Mouse (Mus musculus): Measurements from ENCODE around the gene Cab39l. TPM values are rescaled to one million over a fixed set of nuclear protein-coding genes. Genes with fewer than 3 reads are reported as not detected.

Gene Cab39l
- polyA plus RNA-seq, 1 experiment from 2014 or later = 23.0 TPM

DNA sequence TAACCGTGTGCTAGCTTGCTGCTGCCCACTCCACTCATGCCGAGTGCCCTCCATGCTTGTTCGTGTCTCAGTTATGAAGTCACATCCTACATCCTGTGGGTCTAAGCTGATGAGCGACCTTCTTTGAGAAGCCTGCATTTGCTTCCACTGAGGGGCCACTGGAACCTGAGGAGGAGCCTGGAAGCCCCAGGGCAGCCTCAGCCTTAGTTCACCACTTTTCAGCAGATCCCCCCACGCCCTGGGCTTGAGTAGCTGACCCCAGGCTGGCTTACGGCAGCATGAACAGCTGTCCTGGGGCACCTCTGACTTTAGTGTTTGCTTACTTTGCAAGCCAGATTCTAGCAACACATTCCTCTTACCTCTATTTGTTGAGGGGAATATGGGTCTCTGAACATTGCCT is 126.0 kb downstream of the Cab39l start:
- Histone ChIP-seq H3K4me3 (ENCODE audit: low read length) (no peak overlapping the region), H3K27ac (ENCODE audit: low read length) (no peak overlapping the region), H3K9me3 (replicated peaks; ENCODE audit: control insufficient read depth, low read length) (no peaks in the 10 kb centered on the region), H3K36me3 (ENCODE audit: control insufficient read depth, insufficient read depth) (peaks cover 12% of the 10 kb centered on the region; the same call in 1 of the 2 replicates), H3K4me2 (ENCODE audit: low read depth, low read length) (no peak overlapping the region), H3K9ac (ENCODE audit: low read length) (no peak overlapping the region), H3K4me1 (ENCODE audit: control insufficient read depth, insufficient read depth, low read length) (no peaks in the 10 kb centered on the region), H3K27me3 (ENCODE audit: control insufficient read depth, insufficient read depth, low read length) (no peaks in the 10 kb centered on the region)
- ATAC-seq (replicated peaks; ENCODE audit: extremely low read depth, insufficient read depth, low FRiP score) = no peak
- WGBS = 86% methylated on average over 6 of the region's 6 CpGs

DNA sequence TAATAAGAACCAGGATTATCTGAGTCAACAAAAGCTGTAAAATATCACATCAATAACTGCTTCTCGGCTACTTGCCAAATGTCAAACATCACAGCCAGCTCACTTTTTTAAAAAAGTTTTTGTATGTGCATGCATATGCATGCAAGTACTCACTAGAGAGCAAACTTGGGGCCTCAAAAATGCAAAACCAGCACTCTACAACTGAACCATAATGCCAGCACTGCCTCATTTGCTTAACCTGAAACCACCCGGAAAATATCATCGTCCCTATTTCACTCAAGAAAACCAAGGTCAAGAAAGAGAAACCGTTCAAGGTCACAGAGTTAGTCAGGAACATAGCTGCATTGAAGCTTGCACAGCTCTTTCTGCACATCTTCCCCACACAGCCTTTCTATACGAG is 135.6 kb downstream of the Cab39l start:
- Histone ChIP-seq H3K4me3 (ENCODE audit: low read length) (no peak overlapping the region), H3K36me3 (ENCODE audit: control insufficient read depth, insufficient read depth) (peaks cover 14% of the 10 kb centered on the region), H3K9me3 (replicated peaks; ENCODE audit: control insufficient read depth, low read length) (no peaks in the 10 kb centered on the region), H3K27ac (ENCODE audit: low read length) (no peak overlapping the region), H3K4me1 (ENCODE audit: control insufficient read depth, insufficient read depth, low read length) (peaks cover 11% of the 10 kb centered on the region), H3K9ac (ENCODE audit: low read length) (no peak overlapping the region), H3K27me3 (ENCODE audit: control insufficient read depth, insufficient read depth, low read length) (no peaks in the 10 kb centered on the region), H3K4me2 (ENCODE audit: low read depth, low read length) (no peak overlapping the region)
- WGBS = 76% methylated on average over 5 of the region's 5 CpGs
- ATAC-seq (replicated peaks; ENCODE audit: extremely low read depth, insufficient read depth, low FRiP score) = no peak

DNA sequence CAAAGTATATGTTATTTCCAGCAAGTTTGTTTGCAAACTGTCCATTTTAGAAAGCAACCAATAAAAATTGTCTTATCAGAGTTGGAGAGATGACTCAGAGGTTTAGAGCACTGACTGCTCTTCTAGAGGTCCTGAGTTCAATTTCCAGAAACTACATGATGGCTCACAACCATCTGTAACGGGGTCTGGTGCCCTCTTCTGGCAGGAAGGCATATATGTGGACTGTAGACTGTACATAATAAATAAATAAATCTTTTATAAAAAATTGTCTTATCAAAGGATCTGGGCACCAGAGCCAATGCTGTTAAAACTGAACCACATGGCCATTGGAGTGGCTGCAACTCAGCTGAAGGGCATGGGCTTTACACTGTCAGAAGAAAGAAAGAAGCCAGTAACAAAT is 149.8 kb downstream of the Cab39l start:
- Histone ChIP-seq H3K36me3 (ENCODE audit: control insufficient read depth, insufficient read depth) (peaks cover 24% of the 10 kb centered on the region), H3K9ac (ENCODE audit: low read length) (no peak overlapping the region), H3K27ac (ENCODE audit: low read length) (no peak overlapping the region), H3K9me3 (replicated peaks; ENCODE audit: control insufficient read depth, low read length) (no peaks in the 10 kb centered on the region), H3K4me1 (ENCODE audit: control insufficient read depth, insufficient read depth, low read length) (no peaks in the 10 kb centered on the region), H3K4me3 (ENCODE audit: low read length) (no peak overlapping the region), H3K4me2 (ENCODE audit: low read depth, low read length) (no peak overlapping the region), H3K27me3 (ENCODE audit: control insufficient read depth, insufficient read depth, low read length) (no peaks in the 10 kb centered on the region)
- no peak for ATAC-seq (replicated peaks; ENCODE audit: extremely low read depth, insufficient read depth, low FRiP score)
- 79% methylated on average over 1 of the region's 1 CpGs for WGBS

DNA sequence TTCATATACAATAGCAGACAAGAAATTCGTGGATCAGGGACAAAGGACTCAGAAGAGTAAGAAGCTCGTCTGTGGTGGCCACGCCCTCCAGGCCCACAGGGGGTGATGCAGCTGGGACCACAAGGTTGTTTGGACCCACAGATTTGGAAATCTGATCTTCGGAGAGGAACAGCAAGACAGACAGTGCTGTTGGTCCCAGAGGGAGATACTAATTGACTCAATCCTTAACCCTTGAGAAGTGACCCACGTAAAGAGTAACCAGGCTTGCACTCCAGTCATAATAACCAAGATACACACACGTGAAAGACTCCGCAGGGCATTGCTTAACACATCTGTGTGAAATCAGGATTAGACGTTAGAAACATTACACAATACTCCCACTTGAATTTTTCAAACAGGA is 151.1 kb downstream of the Cab39l start:
- Histone ChIP-seq H3K27me3 (ENCODE audit: control insufficient read depth, insufficient read depth, low read length) (no peaks in the 10 kb centered on the region), H3K4me2 (ENCODE audit: low read depth, low read length) (no peak overlapping the region), H3K36me3 (ENCODE audit: control insufficient read depth, insufficient read depth) (peaks cover 15% of the 10 kb centered on the region), H3K4me1 (ENCODE audit: control insufficient read depth, insufficient read depth, low read length) (peaks cover 4% of the 10 kb centered on the region), H3K9ac (ENCODE audit: low read length) (no peak overlapping the region), H3K4me3 (ENCODE audit: low read length) (no peak overlapping the region), H3K9me3 (replicated peaks; ENCODE audit: control insufficient read depth, low read length) (no peaks in the 10 kb centered on the region), H3K27ac (ENCODE audit: low read length) (no peak overlapping the region)
- 83% methylated on average over 8 of the region's 8 CpGs for WGBS
- no peak for ATAC-seq (replicated peaks; ENCODE audit: extremely low read depth, insufficient read depth, low FRiP score)

DNA sequence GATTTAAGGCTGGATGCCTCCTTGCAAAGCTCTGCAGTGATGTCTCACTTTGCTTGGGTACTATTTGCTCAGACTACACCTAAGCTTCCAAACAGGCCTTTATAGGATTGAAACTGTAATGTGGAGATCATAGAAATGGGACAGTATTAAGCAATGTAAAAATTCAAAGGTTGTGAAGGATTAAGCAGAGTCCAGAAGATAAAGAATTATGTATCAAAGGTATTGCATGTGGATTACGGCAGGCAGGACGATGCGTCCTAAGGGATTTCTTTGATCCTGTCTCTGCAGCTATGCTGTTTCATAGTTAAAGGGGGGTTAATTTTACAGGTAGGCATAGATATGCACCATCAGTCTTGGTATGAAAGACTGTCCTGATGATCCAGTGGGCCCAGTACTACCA is 151.8 kb downstream of the Cab39l start:
- 92% methylated on average over 3 of the region's 3 CpGs for WGBS
- Histone ChIP-seq H3K4me1 (ENCODE audit: control insufficient read depth, insufficient read depth, low read length) (peaks cover 6% of the 10 kb centered on the region), H3K4me2 (ENCODE audit: low read depth, low read length) (no peak overlapping the region), H3K4me3 (ENCODE audit: low read length) (no peak overlapping the region), H3K27ac (ENCODE audit: low read length) (no peak overlapping the region), H3K9me3 (replicated peaks; ENCODE audit: control insufficient read depth, low read length) (no peaks in the 10 kb centered on the region), H3K27me3 (ENCODE audit: control insufficient read depth, insufficient read depth, low read length) (no peaks in the 10 kb centered on the region), H3K36me3 (ENCODE audit: control insufficient read depth, insufficient read depth) (peaks cover 14% of the 10 kb centered on the region), H3K9ac (ENCODE audit: low read length) (no peak overlapping the region)
- ATAC-seq (replicated peaks; ENCODE audit: extremely low read depth, insufficient read depth, low FRiP score) = no peak

DNA sequence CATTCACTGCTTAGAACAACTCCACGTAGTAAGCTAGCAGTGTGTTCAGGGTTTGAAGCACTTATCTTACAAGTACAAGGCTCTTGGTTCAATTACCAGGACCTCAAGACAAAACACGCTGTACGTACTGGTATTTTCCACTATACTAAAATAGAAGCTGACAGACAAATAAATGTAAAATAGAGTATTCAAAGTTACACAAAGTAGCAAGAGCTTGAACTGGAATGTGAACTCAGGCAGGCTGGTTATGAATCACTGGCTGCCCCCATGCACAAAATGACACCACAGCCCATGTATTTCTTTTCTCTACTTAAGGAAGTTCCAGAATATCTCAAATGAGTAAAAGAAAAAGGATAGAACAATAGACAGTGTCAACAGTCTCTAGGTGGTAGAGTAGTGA is 154.2 kb downstream of the Cab39l start:
- Histone ChIP-seq H3K4me3 (ENCODE audit: low read length) (no peak overlapping the region), H3K4me2 (ENCODE audit: low read depth, low read length) (no peak overlapping the region), H3K9ac (ENCODE audit: low read length) (no peak overlapping the region), H3K4me1 (ENCODE audit: control insufficient read depth, insufficient read depth, low read length) (peaks cover 6% of the 10 kb centered on the region), H3K36me3 (ENCODE audit: control insufficient read depth, insufficient read depth) (peaks cover 2% of the 10 kb centered on the region; the same call in 1 of the 2 replicates), H3K9me3 (replicated peaks; ENCODE audit: control insufficient read depth, low read length) (no peaks in the 10 kb centered on the region), H3K27me3 (ENCODE audit: control insufficient read depth, insufficient read depth, low read length) (no peaks in the 10 kb centered on the region), H3K27ac (ENCODE audit: low read length) (no peak overlapping the region)
- 80% methylated on average over 3 of the region's 3 CpGs for WGBS
- no peak for ATAC-seq (replicated peaks; ENCODE audit: extremely low read depth, insufficient read depth, low FRiP score)

DNA sequence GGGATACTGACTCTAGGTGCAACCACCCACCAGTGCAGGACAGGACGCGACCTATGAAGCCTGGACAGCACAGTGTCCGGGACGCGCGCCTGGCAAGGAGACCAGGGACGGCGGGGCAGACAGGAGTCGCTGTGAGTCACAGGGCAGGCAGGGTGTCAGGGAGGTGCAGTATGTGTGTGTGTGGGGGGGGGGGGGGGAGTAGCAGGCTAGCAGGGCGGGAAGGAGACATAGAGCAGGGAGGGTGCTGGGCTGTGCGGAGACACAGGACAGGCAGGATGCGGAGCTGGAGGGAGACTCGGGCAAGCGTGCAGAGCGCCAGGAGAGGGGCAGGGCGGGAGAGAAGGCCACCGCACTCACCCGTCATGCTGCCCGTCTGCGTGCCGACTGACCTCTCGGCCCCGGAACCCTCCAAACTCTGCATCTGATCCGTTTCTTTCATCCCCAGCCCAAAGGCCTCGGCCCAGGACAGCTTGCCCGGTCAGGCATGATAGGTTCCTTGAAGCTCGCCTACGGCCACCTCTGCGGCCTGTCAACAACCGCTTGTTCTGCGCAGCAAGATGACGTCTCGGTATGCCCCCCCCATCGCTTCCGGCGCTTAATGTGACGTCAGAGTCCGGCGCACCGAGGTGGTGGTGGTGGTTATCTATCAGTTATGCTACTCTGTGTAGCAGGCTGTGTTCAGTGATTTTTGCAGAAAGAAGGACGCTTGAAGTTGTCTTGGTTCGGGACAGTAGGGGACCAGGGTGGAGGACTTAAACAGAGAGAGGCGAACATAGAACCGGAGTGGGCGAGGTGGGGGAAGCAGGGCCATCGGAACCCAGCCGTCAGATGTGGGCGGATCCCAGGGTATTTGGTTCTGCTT is 156.9 kb downstream of the Cab39l start, which contains the start of gene Cdadc1:
Gene Cdadc1 (minus strand): TSS at position 562 of the 862 bp plus-strand sequence.
- peak within 1 kb of the TSS; percentile 58 for H3K27ac ChIP-seq (ENCODE audit: low read length)
- no peaks in the 10 kb centered on the region for H3K27me3 ChIP-seq (ENCODE audit: control insufficient read depth, insufficient read depth, low read length)
- peak; percentile 89 for ATAC-seq (replicated peaks; ENCODE audit: extremely low read depth, insufficient read depth, low FRiP score)
- peak within 1 kb of the TSS; percentile 74 for H3K4me2 ChIP-seq (ENCODE audit: low read depth, low read length)
- peak within 1 kb of the TSS; percentile 88 for H3K9ac ChIP-seq (ENCODE audit: low read length)
- WGBS = under 1% methylated on average over 43 of the region's 48 CpGs
- H3K9me3 ChIP-seq (replicated peaks; ENCODE audit: control insufficient read depth, low read length) = no peaks in the 10 kb centered on the region
- no peaks in the 10 kb centered on the region; the same call in 1 of the 2 replicates for H3K36me3 ChIP-seq (ENCODE audit: control insufficient read depth, insufficient read depth)
- peaks cover 6% of the 10 kb centered on the region for H3K4me1 ChIP-seq (ENCODE audit: control insufficient read depth, insufficient read depth, low read length)
- H3K4me3 ChIP-seq (ENCODE audit: low read length) = peak within 1 kb of the TSS; percentile 74

DNA sequence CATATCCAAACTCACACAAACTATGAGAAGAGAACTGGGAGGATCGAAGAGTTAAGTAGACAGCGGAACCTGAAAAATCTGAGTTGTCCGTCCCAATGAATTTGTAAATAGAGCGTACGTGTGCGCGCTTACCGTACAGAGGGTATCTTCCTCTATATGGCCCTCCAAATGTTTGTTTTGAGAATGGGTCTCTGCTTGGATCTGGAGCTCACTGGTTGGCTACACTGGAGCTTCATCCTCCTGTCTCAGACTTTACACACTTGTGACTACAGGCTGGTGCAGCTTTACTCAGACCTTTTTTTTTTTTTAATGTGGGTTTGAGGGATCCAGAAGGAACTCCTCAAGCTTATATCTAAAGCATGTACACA is 157.5 kb downstream of the Cab39l start:
- WGBS = under 1% methylated on average over 8 of the region's 8 CpGs
- peak overlapping the region; percentile 55 for H3K27ac ChIP-seq (ENCODE audit: low read length)
- H3K27me3 ChIP-seq (ENCODE audit: control insufficient read depth, insufficient read depth, low read length) = no peaks in the 10 kb centered on the region
- peak overlapping the region; percentile 74 for H3K4me2 ChIP-seq (ENCODE audit: low read depth, low read length)
- H3K36me3 ChIP-seq (ENCODE audit: control insufficient read depth, insufficient read depth) = no peaks in the 10 kb centered on the region; the same call in 1 of the 2 replicates
- peak; percentile 11; the same call in 1 of the 2 replicates for ATAC-seq (replicated peaks; ENCODE audit: extremely low read depth, insufficient read depth, low FRiP score)
- H3K9me3 ChIP-seq (replicated peaks; ENCODE audit: control insufficient read depth, low read length) = no peaks in the 10 kb centered on the region
- H3K9ac ChIP-seq (ENCODE audit: low read length) = peak overlapping the region; percentile 88
- peaks cover 6% of the 10 kb centered on the region for H3K4me1 ChIP-seq (ENCODE audit: control insufficient read depth, insufficient read depth, low read length)
- H3K4me3 ChIP-seq (ENCODE audit: low read length) = peak overlapping the region; percentile 74

DNA sequence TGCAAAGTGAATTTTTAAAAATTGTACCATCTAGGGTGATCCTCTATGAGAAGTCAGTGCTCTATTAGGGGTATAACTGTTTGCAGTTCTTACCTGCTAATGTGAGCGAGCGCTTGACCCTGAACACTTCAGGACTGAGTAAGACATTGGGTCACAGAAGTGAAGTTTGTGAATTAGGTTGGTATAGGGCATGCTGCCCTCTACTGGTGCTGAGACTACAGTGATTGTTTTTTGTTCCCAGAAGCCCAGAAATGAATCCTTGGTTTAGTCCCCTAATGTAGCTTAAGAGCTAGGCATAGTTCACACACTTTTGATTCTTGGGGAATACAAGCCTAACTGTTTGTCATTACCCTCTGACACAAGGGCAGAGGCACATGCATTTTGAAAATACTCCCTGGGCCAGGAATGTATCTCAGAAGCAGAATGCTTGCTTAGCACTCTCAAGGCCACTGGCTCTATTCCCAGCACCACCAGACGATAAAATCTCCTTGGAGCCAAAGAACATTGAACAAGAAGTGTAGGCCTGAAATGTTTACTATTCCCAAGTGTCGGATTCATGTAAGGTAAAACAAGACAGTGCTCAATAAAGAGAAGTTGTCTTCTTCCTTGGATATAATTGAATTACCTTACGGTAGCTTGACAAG is 163.4 kb downstream of the Cab39l start:
- no peak overlapping the region for H3K4me2 ChIP-seq (ENCODE audit: low read depth, low read length)
- no peak overlapping the region for H3K4me3 ChIP-seq (ENCODE audit: low read length)
- 58% methylated on average over 5 of the region's 5 CpGs for WGBS
- H3K27ac ChIP-seq (ENCODE audit: low read length) = no peak overlapping the region
- no peaks in the 10 kb centered on the region for H3K9me3 ChIP-seq (replicated peaks; ENCODE audit: control insufficient read depth, low read length)
- no peaks in the 10 kb centered on the region for H3K4me1 ChIP-seq (ENCODE audit: control insufficient read depth, insufficient read depth, low read length)
- ATAC-seq (replicated peaks; ENCODE audit: extremely low read depth, insufficient read depth, low FRiP score) = no peak
- H3K9ac ChIP-seq (ENCODE audit: low read length) = no peak overlapping the region
- H3K36me3 ChIP-seq (ENCODE audit: control insufficient read depth, insufficient read depth) = no peaks in the 10 kb centered on the region
- no peaks in the 10 kb centered on the region for H3K27me3 ChIP-seq (ENCODE audit: control insufficient read depth, insufficient read depth, low read length)

Measured in heart, embryonic 16.5 days (tissue).